Mouse (Mus musculus) E14TG2a.4 (cell line): ENCODE data around the gene Cmtm4.
A peak's percentile ranks its signal among the peaks of the same experiment; 100 is the strongest.

ENCODE experiments used
- H3K27me3 ChIP-seq: 2 replicates; pipeline ENCODE4 v1.6.1; 2014; ENCODE audit warnings: low read length, control low read depth; ENCODE audit not compliant: insufficient read depth
- H3K36me3 ChIP-seq: 2 replicates; pipeline ENCODE4 v1.6.1; 2014; ENCODE audit warnings: low read length, control low read depth; ENCODE audit not compliant: insufficient read depth
- H3K4me1 ChIP-seq: replicated peaks from 2 replicates; pipeline ENCODE4 v1.6.1; 2014; ENCODE audit warnings: low read depth, low read length, control low read depth
- H3K4me3 ChIP-seq: replicated peaks from 2 replicates; pipeline ENCODE4 v1.5.1; 2014; ENCODE audit warnings: mild to moderate bottlenecking, low read length
- H3K9me3 ChIP-seq: 2 replicates; pipeline ENCODE4 v1.6.1; 2014; ENCODE audit warnings: low read length, control low read depth
- CTCF ChIP-seq: conservative IDR thresholded peaks from 2 replicates; pipeline ENCODE4 v1.5.1; 2014; ENCODE audit warnings: low read length
- NANOG ChIP-seq: IDR thresholded peaks from 2 replicates; pipeline ENCODE4 v1.6.1; 2014; ENCODE audit warnings: borderline replicate concordance, low read length, mixed read lengths
- POU5F1 ChIP-seq: IDR thresholded peaks from 2 replicates; pipeline ENCODE4 v1.6.1; 2014; ENCODE audit warnings: low read length, borderline replicate concordance

Gene Cmtm4

DNA sequence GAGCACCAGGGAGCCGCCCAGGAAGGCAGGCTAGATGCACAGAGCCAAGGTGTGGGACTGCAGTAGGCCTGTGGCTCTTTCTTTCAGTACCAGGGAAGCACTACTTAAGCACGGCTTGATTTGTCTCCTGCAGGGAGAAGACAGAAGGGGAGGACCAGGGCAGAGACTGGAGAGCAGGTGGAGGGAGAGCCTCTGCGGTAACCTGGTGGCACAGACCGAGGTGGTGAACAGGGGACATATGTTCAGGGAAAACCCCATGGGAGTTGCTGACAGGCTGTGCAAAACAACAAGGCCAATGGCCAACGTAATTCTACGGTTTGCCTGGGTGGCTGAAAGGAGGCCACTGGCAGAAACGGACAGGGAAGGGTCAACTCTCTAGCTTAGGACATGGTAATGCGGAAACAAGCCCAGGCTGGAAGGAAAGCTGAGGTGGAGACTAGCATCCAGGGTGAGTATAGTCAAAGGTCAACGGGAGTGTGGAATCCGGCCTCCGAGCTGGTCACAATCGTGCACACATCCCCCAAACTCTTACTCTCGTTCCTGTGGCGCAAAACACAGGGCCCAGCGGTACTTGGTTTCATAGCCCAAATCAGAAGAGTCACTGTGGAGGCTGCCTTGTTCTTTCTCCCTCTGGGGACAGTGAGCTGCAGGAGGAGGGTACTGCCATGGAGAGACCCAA is 35.7 kb downstream of the Cmtm4 start:
- H3K4me1 ChIP-seq = peaks cover 13% of the 10 kb centered on the region
- no peak overlapping the region for H3K4me3 ChIP-seq
- H3K27me3 ChIP-seq = no peaks in the 10 kb centered on the region
- TF ChIP-seq POU5F1 (no peak), NANOG (no peak), CTCF (no peak)
- H3K9me3 ChIP-seq = peaks cover 11% of the 10 kb centered on the region
- peaks cover 52% of the 10 kb centered on the region for H3K36me3 ChIP-seq

DNA sequence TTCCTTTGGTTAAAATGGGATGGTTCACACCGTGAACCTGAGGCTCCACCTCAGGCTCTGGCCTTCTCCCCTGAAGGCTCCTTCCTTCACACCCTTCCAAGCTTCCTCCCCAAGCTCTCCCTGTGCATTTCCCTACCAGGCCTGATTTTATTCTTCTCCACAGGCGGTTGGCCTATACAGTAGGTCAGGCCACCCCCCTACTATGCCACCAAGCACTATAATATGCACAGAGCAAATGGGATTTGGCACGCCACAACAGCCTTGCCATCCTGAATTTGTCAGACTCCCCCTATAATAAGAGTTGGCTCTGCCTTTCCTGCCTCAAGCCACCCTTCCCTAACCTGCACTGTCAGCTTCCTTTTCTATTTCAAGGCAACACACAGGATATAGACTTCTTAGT is 37.0 kb downstream of the Cmtm4 start:
- Histone ChIP-seq H3K27me3 (no peaks in the 10 kb centered on the region), H3K4me3 (no peak overlapping the region), H3K36me3 (peaks cover 59% of the 10 kb centered on the region), H3K4me1 (peaks cover 23% of the 10 kb centered on the region), H3K9me3 (no peaks in the 10 kb centered on the region)
- no peak for TF ChIP-seq POU5F1
- no peak for TF ChIP-seq CTCF
- no peak for TF ChIP-seq NANOG

DNA sequence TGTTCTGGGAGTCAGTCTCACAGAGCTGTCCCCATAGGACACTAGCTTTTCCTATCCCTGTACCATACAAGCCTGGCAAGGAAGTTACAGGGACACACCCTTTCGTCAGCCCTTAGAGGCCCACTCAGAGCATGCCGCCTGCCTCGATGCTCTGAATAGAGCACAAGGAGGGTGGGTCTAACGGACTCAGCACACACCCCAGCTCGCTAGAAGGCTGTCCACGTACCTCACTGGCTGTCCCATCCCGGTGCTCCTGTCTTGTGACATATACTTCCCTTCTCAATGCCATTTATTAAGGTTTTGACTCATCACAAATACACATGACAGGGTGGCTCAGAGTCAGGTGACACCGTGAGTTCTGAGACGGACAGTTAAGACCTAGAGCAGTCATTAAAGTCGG is 41.1 kb downstream of the Cmtm4 start:
- H3K27me3 ChIP-seq = no peaks in the 10 kb centered on the region
- H3K9me3 ChIP-seq = no peaks in the 10 kb centered on the region
- peaks cover 61% of the 10 kb centered on the region for H3K36me3 ChIP-seq
- H3K4me1 ChIP-seq = peaks cover 38% of the 10 kb centered on the region
- H3K4me3 ChIP-seq = no peak overlapping the region
- TF ChIP-seq CTCF (no peak), NANOG (no peak), POU5F1 (no peak)

DNA sequence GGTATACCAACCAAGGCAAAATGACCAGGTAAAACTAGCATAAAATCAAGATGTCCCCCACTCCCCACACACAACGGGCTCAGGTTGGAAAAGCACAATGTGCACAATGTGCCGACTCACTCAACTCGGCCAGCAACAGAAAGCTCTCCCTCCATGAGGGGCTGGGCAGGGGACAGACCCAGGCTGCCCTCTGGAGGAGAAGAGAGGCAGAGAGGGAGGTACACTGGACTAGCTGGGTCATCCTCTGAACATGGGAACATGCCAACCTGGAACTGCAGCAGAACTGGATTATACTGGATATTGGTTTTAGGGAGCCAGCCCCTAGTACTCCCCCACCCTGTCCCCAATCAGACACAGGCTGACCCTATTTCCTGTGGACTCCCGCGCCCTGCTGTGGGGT is 42.4 kb downstream of the Cmtm4 start:
- no peak for TF ChIP-seq POU5F1
- TF ChIP-seq CTCF = no peak
- TF ChIP-seq NANOG = no peak
- Histone ChIP-seq H3K36me3 (peaks cover 65% of the 10 kb centered on the region), H3K9me3 (no peaks in the 10 kb centered on the region), H3K4me1 (peaks cover 41% of the 10 kb centered on the region), H3K4me3 (no peak overlapping the region), H3K27me3 (no peaks in the 10 kb centered on the region)

DNA sequence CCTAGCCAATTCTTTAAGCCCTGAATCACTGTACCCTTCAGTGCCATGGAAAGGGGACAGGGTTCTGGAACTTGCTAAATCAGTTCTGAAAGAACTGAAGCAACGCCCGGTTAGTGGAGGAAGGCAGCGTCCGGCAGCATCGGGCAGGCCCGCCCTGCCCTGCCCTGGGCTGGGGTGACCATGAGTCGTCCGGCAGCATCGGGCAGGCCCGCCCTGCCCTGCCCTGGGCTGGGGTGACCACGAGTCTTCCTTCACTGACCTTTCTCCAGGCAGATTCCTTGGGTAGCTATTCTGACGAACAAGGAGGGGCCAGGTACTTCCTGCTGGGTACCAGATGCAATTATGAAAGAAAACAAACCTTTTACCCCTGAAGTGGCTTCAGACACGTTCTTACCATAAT is 45.6 kb downstream of the Cmtm4 start:
- TF ChIP-seq POU5F1 (no peak), NANOG (no peak), CTCF (no peak)
- H3K36me3 ChIP-seq = peaks cover 36% of the 10 kb centered on the region
- peaks cover 56% of the 10 kb centered on the region for H3K4me1 ChIP-seq
- no peaks in the 10 kb centered on the region for H3K27me3 ChIP-seq
- H3K4me3 ChIP-seq = no peak overlapping the region; the same call in 1 of the 2 replicates
- H3K9me3 ChIP-seq = no peaks in the 10 kb centered on the region

DNA sequence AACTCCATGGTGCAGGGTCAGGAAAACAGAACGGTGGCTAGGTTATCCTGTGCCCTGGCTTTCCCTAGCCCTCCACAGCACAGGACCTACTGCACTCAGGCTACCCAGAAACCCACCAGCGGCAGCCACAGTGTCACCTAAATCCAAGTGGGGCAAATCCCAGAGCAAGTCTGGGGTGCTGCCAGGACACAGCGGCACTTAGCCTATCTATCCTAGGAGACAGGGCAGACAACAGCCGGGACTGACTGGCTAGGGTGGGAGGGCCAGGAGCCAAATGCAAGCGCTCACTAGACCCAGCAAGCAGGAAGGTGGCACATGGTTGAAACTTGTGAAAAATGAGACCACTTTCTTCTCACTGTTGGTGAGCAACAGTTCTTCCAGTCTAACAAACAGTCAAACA is 46.6 kb downstream of the Cmtm4 start:
- no peak overlapping the region for H3K4me3 ChIP-seq
- H3K27me3 ChIP-seq = no peaks in the 10 kb centered on the region
- TF ChIP-seq NANOG = no peak
- no peak for TF ChIP-seq CTCF
- H3K36me3 ChIP-seq = peaks cover 26% of the 10 kb centered on the region
- peaks cover 46% of the 10 kb centered on the region for H3K4me1 ChIP-seq
- no peaks in the 10 kb centered on the region for H3K9me3 ChIP-seq

DNA sequence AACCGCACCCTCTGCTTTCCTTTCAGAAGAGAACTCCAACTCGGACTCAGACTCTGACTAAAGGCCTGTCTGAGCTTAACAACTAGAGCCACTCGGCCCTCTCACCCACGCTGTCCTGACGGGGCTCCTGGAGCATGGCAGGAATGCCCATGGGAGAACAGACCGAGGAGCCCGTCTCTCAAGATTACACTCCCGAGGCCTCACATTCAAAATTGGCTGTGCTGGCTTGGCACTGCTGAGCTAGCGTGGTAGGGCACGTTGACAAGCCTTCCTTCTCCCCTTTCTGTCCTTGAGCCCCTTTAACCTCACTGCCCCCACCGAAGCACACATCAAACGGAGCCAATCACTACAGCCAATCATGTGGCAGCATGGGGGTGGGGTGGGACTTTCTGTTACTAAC is 48.9 kb downstream of the Cmtm4 start:
- TF ChIP-seq CTCF (no peak), NANOG (no peak), POU5F1 (no peak)
- Histone ChIP-seq H3K9me3 (no peaks in the 10 kb centered on the region), H3K4me1 (peaks cover 42% of the 10 kb centered on the region), H3K36me3 (peaks cover 4% of the 10 kb centered on the region; the same call in 1 of the 2 replicates), H3K4me3 (no peak overlapping the region), H3K27me3 (peaks cover 22% of the 10 kb centered on the region)

DNA sequence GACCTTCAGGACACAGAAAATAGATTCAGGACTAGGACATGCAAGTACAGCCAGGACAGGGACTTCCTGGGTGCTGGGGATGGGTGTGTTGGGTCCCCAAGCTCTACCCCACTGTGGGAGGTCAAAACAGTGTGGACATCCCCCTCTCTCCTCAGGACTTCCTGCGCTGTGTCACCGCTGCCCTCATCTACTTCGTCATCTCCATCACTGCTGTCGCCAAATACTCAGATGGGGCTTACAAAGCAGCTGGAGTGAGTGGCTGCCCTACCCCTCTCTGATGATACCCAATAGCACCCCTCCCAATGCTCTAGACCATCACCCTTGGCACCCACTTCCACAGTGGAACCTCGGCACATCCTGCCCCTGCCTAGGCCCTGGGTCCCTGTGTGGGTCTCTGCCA is 51.0 kb downstream of the Cmtm4 start:
- Histone ChIP-seq H3K4me1 (peaks cover 36% of the 10 kb centered on the region), H3K9me3 (no peaks in the 10 kb centered on the region), H3K36me3 (peaks cover 4% of the 10 kb centered on the region; the same call in 1 of the 2 replicates), H3K27me3 (peaks cover 39% of the 10 kb centered on the region), H3K4me3 (no peak overlapping the region)
- TF ChIP-seq POU5F1 (no peak), CTCF (no peak), NANOG (no peak)

DNA sequence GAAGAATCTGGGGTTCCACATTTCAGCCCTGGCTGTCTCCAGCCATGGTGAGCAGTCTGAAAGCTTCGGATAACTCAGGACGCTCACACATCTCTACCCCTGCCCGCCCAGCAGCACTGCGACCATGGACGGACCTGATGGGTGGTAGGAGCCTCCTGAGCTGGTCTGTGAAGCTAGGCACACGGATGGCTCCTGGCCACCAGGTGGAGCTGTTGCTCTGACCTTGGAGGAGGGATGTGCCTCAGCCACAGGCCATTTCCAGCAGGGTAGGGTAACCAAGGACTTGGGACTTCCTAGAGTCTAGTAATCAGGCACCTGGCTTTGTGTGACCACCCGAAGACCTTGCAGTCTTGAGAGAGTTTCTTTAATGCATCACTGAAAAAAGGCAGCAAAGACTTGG is 51.6 kb downstream of the Cmtm4 start:
- H3K27me3 ChIP-seq = peaks cover 45% of the 10 kb centered on the region
- no peak overlapping the region for H3K4me3 ChIP-seq
- H3K9me3 ChIP-seq = no peaks in the 10 kb centered on the region
- TF ChIP-seq POU5F1 (no peak), CTCF (peak; percentile 75)
- peaks cover 39% of the 10 kb centered on the region for H3K4me1 ChIP-seq
- peaks cover 3% of the 10 kb centered on the region; the same call in 1 of the 2 replicates for H3K36me3 ChIP-seq

DNA sequence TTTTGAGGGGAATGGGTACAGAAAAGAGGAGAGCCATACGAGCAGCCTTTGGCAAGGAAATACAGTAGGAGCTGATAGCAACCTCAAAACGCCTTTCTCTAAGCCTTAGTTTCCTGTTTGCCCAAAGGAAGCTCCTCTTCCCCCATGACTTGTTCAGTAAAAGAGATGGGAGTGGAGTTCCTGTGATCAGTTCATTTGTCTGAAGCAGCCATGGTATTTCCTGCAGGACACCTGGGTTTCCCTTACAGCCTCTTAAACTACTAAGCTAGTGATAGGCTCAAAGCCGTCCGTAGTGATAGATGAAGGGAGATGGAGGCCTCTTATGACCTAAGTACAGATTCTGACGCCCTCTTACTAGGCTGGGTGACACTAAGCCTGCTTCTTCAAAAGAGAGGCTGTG is 53.2 kb downstream of the Cmtm4 start:
- TF ChIP-seq CTCF (no peak), POU5F1 (no peak), NANOG (no peak)
- peaks cover 32% of the 10 kb centered on the region for H3K4me1 ChIP-seq
- peaks cover 54% of the 10 kb centered on the region for H3K27me3 ChIP-seq
- no peaks in the 10 kb centered on the region; the same call in 1 of the 2 replicates for H3K36me3 ChIP-seq
- no peaks in the 10 kb centered on the region for H3K9me3 ChIP-seq
- H3K4me3 ChIP-seq = no peak overlapping the region
